Mouse (Mus musculus) liver, adult 2 months (tissue): ENCODE results near the gene H13. TPM values are rescaled to one million over a fixed set of nuclear protein-coding genes. Genes with fewer than 3 reads are reported as not detected.

Source experiments
- DNase-seq: peaks from one replicate; pipeline ENCODE4 v3.0.0-alpha.2; 2011; ENCODE audit warnings: low read depth, low spot score; ENCODE audit errors: extremely low read depth
- H3K27ac ChIP-seq: fragments of 200-500 bp; replicated peaks from 2 replicates; pipeline ENCODE4 v1.5.1; 2012; ENCODE audit warnings: low read depth, mild to moderate bottlenecking, control low read depth, inconsistent platforms, low read length; ENCODE audit not compliant: insufficient read depth
- H3K27me3 ChIP-seq: fragments of 200-500 bp; 2 replicates; pipeline ENCODE4 v1.6.1; 2012; ENCODE audit warnings: mild to moderate bottlenecking, moderate library complexity, low read length, inconsistent platforms; ENCODE audit not compliant: control insufficient read depth, insufficient read depth
- H3K36me3 ChIP-seq: fragments of 200-500 bp; 2 replicates; pipeline ENCODE4 v1.6.1; 2012; ENCODE audit warnings: low read length, inconsistent platforms; ENCODE audit not compliant: control insufficient read depth, insufficient read depth
- H3K4me1 ChIP-seq: fragments of 200-500 bp; 2 replicates; pipeline ENCODE4 v1.6.1; 2011; ENCODE audit warnings: low read length; ENCODE audit not compliant: control insufficient read depth, insufficient read depth
- H3K4me3 ChIP-seq: fragments of 200-500 bp; 2 replicates; pipeline ENCODE4 v1.5.1; 2011; ENCODE audit warnings: low read depth, mild to moderate bottlenecking, control low read depth, low read length, moderate library complexity; ENCODE audit not compliant: insufficient read depth
- H3K79me2 ChIP-seq: fragments of 200-500 bp; 2 replicates; pipeline ENCODE4 v1.6.1; 2012; ENCODE audit warnings: inconsistent platforms, mild to moderate bottlenecking, low read length, moderate library complexity; ENCODE audit not compliant: control insufficient read depth, insufficient read depth
- H3K9ac ChIP-seq: fragments of 200-500 bp; 2 replicates; pipeline ENCODE4 v1.6.1; 2012; ENCODE audit warnings: low read depth, mild to moderate bottlenecking, control low read depth, inconsistent platforms, low read length
- CTCF ChIP-seq: fragments of 200-500 bp; IDR thresholded peaks from 2 replicates; pipeline ENCODE4 v1.5.1; 2011; ENCODE audit warnings: low read depth, low read length, control low read depth
- POLR2A ChIP-seq: fragments of 200-500 bp; IDR thresholded peaks from 2 replicates; pipeline ENCODE4 v1.6.1; 2011; ENCODE audit warnings: low read length, control low read depth; ENCODE audit not compliant: insufficient read depth; ENCODE audit errors: extremely low read depth
- WGBS: fragments of 180-500 bp; shearing (Covaris S2); methylation state at CpG from one replicate; pipeline ENCODE4 v1.1.7; 2018; 5-methylcytosine and 5-hydroxymethylcytosine counted together
- polyA plus RNA-seq: library from polyadenylated mRNA; depleted of rRNA; stranded (reverse); fragments of >200 nt; gene quantifications from 2 replicates; pipeline ENCODE4 v1.2.3, GENCODE M21; 2012
- total RNA-seq: library from RNA; depleted of rRNA; stranded (reverse); fragments of >200 nt; gene quantifications from 2 replicates; pipeline ENCODE4 v1.2.3, GENCODE M21; 2014

The H13 gene
- total and polyA plus RNA-seq, 2 experiments: 65.5 to 148 TPM

GRCm38 (mm10) chr2:152636246-152637005, 32.8 kb upstream of the H13 start:
- no peaks in the 10 kb centered on the region for H3K4me1 ChIP-seq
- TF ChIP-seq CTCF (no peak), POLR2A (no peak)
- no peak for DNase-seq

GRCm38 (mm10) chr2:152637006-152637322, 32.3 kb upstream of the H13 start:
- no peaks in the 10 kb centered on the region for H3K79me2 ChIP-seq
- 72% methylated on average over 6 of the region's 6 CpGs for WGBS
- H3K4me1 ChIP-seq: no peaks in the 10 kb centered on the region
- H3K27me3 ChIP-seq: 0 out of 2 replicates have a peak, but pooled peaks cover 2% of the 10 kb centered on the region
- TF ChIP-seq POLR2A (no peak), CTCF (no peak)
- H3K36me3 ChIP-seq: no peaks in the 10 kb centered on the region
- peak overlapping the region; percentile 70 for H3K27ac ChIP-seq
- peak overlapping the region; percentile 40 for H3K4me3 ChIP-seq
- no peak for DNase-seq
- peak overlapping the region; percentile 57; the same call in 1 of the 2 replicates for H3K9ac ChIP-seq

More at GRCm38 (mm10) chr2:152636246-152637005, 32.8 kb upstream of the H13 start:
- Histone ChIP-seq H3K4me3 (peak overlapping the region; percentile 40), H3K27ac (peak overlapping the region; percentile 76), H3K79me2 (no peaks in the 10 kb centered on the region), H3K9ac (peak overlapping the region; percentile 57), H3K36me3 (no peaks in the 10 kb centered on the region), H3K27me3 (0 out of 2 replicates have a peak, but pooled peaks cover 2% of the 10 kb centered on the region)
- WGBS: 67% methylated on average over 23 of the region's 23 CpGs

GRCm38 (mm10) chr2:152637381-152637780, 31.9 kb upstream of the H13 start:
- DNase-seq: no peak
- Histone ChIP-seq H3K9ac (no peak overlapping the region), H3K79me2 (no peaks in the 10 kb centered on the region), H3K36me3 (no peaks in the 10 kb centered on the region), H3K4me3 (no peak overlapping the region), H3K4me1 (no peaks in the 10 kb centered on the region), H3K27me3 (0 out of 2 replicates have a peak, but pooled peaks cover 2% of the 10 kb centered on the region), H3K27ac (peak overlapping the region; percentile 70)
- WGBS: 93% methylated on average over 4 of the region's 4 CpGs
- TF ChIP-seq CTCF (no peak), POLR2A (no peak)

- Histone ChIP-seq H3K27ac (peak overlapping the region; percentile 44), H3K4me1 (no peaks in the 10 kb centered on the region), H3K4me3 (no peak overlapping the region), H3K36me3 (no peaks in the 10 kb centered on the region), H3K27me3 (no peaks in the 10 kb centered on the region), H3K79me2 (no peaks in the 10 kb centered on the region), H3K9ac (no peak overlapping the region)
- WGBS: 75% methylated on average over 6 of the region's 6 CpGs
- no peak for DNase-seq
- TF ChIP-seq POLR2A (no peak), CTCF (no peak)
Measured at GRCm38 (mm10) chr2:152638865-152639264, 30.4 kb upstream of the H13 start.

- TF ChIP-seq CTCF: no peak
- TF ChIP-seq POLR2A: no peak
- H3K79me2 ChIP-seq: no peaks in the 10 kb centered on the region
- H3K4me3 ChIP-seq: no peak overlapping the region
- H3K27me3 ChIP-seq: no peaks in the 10 kb centered on the region
- 61% methylated on average over 11 of the region's 11 CpGs for WGBS
- peak overlapping the region; percentile 44 for H3K27ac ChIP-seq
- H3K4me1 ChIP-seq: no peaks in the 10 kb centered on the region
- 0 out of 2 replicates have a peak overlapping the region, but pooled peaks have one; percentile 21 for H3K9ac ChIP-seq
- H3K36me3 ChIP-seq: no peaks in the 10 kb centered on the region
- DNase-seq: no peak
Measured at GRCm38 (mm10) chr2:152639406-152640113, 29.7 kb upstream of the H13 start.
